Mouse (Mus musculus) gastrocnemius, postnatal 36 days (tissue): ENCODE data around the gene Herc4. TPM values are rescaled to one million over a fixed set of nuclear protein-coding genes. Genes with fewer than 3 reads are reported as not detected.
A peak's percentile ranks its signal among the peaks of the same experiment; 100 is the strongest.

Experiments
- DNase-seq, 2 experiments: peaks; one replicate each; pipeline ENCODE4 v3.0.0; 2022
- intact Hi-C: fragments of 180-260 bp; cut with DNase I; formaldehyde crosslinking; loops from one replicate; pipeline ENCODE4 v1.15.1; 2025
- total RNA-seq, 2 experiments: library from RNA; stranded (reverse); gene quantifications; 2 replicates each; pipeline ENCODE4 v1.2.3; 2021

Gene Herc4
- total RNA-seq, 2 experiments from 2014 or later, result 18.7 to 21.8 TPM

GRCm38 (mm10) chr10:63244746-63245145, 1.1 kb downstream of the Herc4 start:
- intact Hi-C loops, result loop anchor here (5.0 to 10.0 kb wide), 2 partner anchors 42 to 90 kb away; partner anchors contain the start of gene Mypn
- DNase-seq, result no peak

GRCm38 (mm10) chr10:63245846-63246245, 2.2 kb downstream of the Herc4 start:
- intact Hi-C loops, result loop anchor here (10.0 kb wide), 1 partner anchor 91 kb away; no protein-coding TSS in a partner anchor
- DNase-seq, result no peak

- intact Hi-C loops, result loop anchor here (10.0 kb wide), 1 partner anchor 93 kb away; no protein-coding TSS in a partner anchor
- no peak for DNase-seq
These were observed 3.8 kb downstream of the Herc4 start for GRCm38 (mm10) chr10:63247457-63247856.

GRCm38 (mm10) chr10:63248421-63248820, 4.8 kb downstream of the Herc4 start:
- intact Hi-C loops, result loop anchor here (10.0 kb wide), 1 partner anchor 94 kb away; no protein-coding TSS in a partner anchor
- no peak for DNase-seq

DNA sequence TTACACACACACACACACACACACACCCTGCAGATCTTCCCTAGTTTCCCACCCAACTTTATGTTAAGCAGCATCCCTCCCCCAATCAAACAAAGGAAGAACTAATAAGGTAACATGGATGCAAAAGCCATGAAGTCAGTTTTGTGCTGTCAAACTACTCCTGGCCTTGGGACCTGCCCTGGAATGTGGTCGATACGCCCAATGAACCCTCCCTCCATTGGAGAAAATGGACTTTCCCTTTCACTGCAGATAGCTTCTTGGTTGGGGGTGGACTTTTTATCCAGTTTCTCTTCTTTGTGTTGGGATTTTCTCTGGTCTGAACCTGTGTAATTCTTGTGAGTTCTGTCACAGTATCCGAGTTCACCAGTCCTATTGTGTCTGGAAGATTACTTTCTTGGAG, 15.1 kb downstream of the Herc4 start:
- no peak for DNase-seq
- intact Hi-C loops, result no loop called here

DNA sequence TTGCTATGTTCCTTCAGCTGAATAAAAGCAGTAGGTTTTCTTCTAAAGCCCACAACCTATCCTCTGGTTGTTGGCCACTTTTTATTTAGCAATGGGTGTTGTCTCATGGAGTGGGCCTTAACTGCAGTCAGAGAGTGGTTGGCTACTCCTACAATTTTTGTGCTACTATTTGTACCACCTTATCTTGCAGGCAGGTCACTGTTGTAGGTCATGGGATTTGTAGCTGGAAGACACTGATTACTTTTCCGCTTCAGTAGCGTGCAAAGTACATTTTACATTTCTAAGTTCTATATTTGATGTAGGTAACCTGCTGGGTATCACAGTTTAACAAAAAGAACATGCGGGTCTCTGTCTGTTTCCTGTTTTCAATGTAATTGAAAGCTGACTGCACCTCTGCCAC, 15.7 kb downstream of the Herc4 start:
- no peak for DNase-seq
- intact Hi-C loops, result no loop called here

DNA sequence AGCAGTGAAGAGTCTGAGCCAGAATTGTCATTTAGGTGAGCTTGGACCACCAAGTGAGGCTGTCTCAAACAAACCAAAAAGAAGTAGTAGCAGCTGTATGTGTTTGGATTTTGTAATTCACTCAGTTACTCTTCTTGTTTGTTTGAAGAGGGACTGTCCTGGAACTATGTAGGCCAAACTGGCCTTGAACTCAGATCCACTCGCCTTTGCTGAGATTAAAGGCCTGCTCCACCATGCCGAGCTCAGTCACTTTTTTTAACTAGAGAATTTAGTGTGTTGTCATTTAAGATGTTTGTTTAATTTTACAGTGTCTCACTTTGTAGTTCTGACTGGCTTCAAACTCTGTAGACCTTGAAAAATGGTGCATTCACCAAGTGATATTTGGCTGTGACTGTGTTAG, 24.3 kb downstream of the Herc4 start:
- no peak for DNase-seq
- intact Hi-C loops, result no loop called here

GRCm38 (mm10) chr10:63272401-63272800, 28.8 kb downstream of the Herc4 start:
- intact Hi-C loops, result no loop called here

GRCm38 (mm10) chr10:63272868-63273267, 29.3 kb downstream of the Herc4 start:
- intact Hi-C loops, result no loop called here

More at GRCm38 (mm10) chr10:63272401-63272800, 28.8 kb downstream of the Herc4 start:
- no peak for DNase-seq

GRCm38 (mm10) chr10:63277010-63277409, 33.4 kb downstream of the Herc4 start:
- intact Hi-C loops, result no loop called here
- no peak for DNase-seq

More at GRCm38 (mm10) chr10:63272868-63273267, 29.3 kb downstream of the Herc4 start:
- DNase-seq, result no peak

GRCm38 (mm10) chr10:63279851-63280250, 36.2 kb downstream of the Herc4 start:
- intact Hi-C loops, result no loop called here
- no peak for DNase-seq

- intact Hi-C loops, result no loop called here
- no peak for DNase-seq
These were observed 38.8 kb downstream of the Herc4 start for GRCm38 (mm10) chr10:63282417-63282816.

DNA sequence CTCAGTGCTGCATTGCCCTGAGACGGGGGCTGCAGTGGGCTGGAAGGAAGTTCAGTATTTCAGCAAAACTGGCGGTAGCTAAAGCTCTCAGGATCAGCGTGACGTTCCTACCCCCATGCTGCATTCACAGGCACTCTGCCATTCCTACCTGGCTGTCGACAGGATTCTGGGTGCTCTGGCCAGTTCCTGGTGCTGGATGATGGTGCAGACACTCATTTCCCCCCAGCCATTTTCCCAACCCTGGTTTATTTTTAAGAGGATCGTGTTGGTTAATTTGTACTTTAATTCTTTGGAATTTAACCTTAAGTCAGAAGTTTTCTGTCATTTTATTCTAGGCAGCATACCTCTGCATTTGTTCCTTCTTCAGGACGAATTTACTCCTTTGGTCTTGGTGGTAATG, 39.2 kb downstream of the Herc4 start:
- intact Hi-C loops, result no loop called here
- no peak for DNase-seq

DNA sequence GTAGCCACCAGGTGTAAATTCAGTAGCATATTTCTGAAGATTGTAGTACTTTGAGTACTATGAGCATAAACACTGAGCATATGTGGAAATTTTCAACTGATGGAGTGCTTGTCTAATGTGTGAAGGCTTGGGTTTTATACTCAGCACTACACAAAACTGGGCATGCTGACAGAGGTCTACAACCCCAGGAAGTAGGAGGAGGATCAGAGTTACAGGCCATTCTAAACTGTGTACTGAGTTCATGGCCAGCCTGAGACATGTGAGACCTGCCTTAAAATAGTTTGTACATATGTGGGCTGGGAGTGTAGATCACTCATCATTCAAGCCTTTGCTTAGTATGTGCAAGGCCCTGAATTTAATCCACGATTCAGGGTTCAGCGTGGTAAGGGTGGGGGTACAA, 58.7 kb downstream of the Herc4 start:
- no peak for DNase-seq
- intact Hi-C loops, result no loop called here

DNA sequence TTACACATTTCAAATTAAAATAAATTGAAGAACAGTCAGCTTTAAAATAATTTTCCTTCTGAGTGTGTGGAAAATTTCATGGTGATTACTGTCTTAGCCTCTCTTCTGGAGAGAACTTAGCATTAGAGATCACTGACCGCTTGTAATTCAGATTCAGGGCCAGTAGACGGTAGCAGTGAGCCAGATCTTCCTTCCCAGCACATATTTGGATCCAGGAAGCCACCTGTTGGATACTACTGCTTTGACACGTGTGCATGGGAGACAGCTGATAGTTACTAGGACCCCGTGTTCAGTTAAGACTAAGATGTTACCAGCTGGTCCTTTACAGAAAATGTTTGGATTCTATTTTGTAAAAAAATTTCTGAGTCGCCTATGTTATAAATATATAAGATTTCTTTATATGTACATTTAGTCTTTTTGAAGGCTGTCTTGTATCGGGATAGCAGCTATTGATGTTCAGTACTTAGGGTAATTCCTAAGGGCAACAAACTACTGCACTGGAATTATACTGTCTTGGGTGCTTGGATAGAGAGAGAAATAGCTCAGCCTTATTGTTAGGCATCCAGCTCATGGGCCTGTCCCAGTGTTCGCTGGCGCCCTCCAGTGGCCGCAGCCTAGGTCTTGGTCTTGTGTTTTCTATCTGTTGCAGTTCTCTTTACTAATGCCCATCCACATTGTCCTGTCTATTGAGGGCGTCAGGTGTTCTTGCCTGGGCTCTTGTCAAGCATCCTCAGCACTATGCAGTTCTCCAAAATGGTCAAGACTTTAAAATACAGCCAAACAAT, 65.2 kb downstream of the Herc4 start:
- peak; percentile 75 to 77 for DNase-seq
- intact Hi-C loops, result loop anchor here (5.0 kb wide), 2 partner anchors 69 to 156 kb away; no protein-coding TSS in a partner anchor

- intact Hi-C loops, result no loop called here
- DNase-seq, result no peak
These were observed 70.1 kb downstream of the Herc4 start for GRCm38 (mm10) chr10:63313726-63314125.

DNA sequence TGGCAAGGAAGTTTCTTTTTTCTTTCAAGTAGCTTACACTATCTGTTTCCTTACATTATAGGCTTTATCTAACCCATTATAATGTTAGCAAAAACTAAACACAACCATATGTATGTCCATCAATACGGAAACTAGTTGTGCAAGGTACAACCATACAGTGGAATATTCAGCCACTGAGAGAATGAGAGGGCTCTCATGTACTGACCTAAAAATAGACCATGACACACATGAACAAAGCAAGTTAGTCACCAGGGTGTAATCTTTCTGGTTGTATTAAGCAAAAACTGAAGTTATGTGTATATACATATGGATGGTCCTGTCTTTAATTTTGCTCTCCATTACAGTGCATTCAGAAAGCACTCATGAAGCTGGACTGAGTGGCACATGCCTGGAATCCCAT, 83.5 kb downstream of the Herc4 start:
- intact Hi-C loops, result no loop called here

DNA sequence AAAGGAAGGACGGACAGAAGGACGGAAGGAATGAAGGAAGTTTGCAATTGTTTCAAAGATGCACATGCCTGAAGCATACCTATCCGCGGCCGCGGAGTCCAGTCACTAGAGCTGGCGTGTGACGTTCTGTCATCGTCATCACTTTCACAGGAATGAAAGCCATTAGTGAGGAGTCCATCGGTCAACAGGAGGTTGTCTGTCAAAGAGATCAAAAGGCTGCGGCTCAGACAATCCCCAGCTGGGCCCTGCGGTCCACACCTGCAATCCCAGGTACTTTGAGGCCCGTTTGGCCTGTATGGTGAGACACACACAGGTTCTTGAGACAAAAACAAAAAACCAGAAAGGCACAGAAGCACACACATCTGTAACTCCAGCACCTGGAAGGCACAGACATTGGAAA, 93.3 kb downstream of the Herc4 start:
- DNase-seq, result no peak
- intact Hi-C loops, result loop anchor here (5.0 kb wide), 1 partner anchor 40 kb away; no protein-coding TSS in a partner anchor

More for the DNA sequence above, 83.5 kb downstream of the Herc4 start:
- no peak for DNase-seq

- no peak for DNase-seq
- intact Hi-C loops, result loop anchor here (5.0 kb wide), 1 partner anchor 40 kb away; no protein-coding TSS in a partner anchor
These were observed 93.7 kb downstream of the Herc4 start for GRCm38 (mm10) chr10:63337326-63337725.

DNA sequence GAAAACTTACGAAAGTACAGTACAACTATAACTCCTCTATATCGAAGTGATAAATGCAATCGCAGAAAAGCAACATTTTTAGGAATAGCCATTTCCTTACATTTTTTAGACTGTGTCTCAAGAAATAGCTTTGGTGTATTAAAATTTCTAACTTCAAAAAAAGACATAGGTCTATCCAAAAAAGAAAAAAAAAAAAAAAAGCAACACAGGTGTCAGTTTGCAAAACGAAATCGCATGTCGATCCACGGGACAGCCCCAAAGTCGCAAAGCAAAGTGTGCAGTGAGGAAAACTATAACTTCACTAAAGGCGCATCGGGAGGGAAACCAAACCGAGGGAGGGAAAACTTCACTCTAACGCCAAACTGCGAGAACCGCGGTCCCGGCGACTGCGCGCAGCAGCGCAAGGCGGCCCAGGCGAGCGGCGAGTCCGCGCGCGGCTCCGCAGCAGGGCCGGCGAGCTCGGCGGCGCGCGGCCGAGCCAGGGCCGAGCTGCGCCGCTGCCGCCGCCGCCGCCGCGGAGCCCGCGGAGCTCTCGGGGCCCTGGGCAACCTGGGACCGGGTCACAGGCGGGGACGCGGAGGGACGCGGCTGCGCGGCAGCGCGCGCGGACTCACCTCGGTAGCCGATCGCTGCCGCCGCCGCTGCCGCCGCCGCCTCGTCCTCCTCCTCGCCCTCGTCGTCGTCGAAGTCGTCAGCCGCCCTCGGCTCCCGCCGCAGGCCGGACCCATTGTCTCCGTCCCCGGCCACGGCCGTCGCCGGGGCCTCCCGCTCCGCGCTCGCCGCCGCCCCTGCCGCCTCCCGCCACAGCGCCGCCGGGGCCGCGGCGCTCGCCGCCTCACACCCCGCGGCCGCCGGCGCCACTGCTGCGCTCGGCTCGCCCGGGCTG, 94.6 kb downstream of the Herc4 start:
- intact Hi-C loops, result loop anchor here (5.0 kb wide), 1 partner anchor 39 kb away; no protein-coding TSS in a partner anchor
- peak; percentile 38 to 42 for DNase-seq
